Mouse (Mus musculus) adrenal gland, adult (tissue): ENCODE data around the gene Stk11ip.

Experiments used
- DNase-seq, 2 experiments: peaks; one replicate each; pipeline ENCODE4 v3.0.0; 2022 to 2023; ENCODE audit warnings: low spot score in 1 of 2; ENCODE audit not compliant: inconsistent age in 2 of 2

Gene Stk11ip

GRCm38 (mm10) chr1:75564916-75565315 is 43.6 kb downstream of the Stk11ip start:
- DNase-seq, result no peak

GRCm38 (mm10) chr1:75565616-75566015 is 44.3 kb downstream of the Stk11ip start:
- DNase-seq, result no peak

- DNase-seq, result no peak
These were observed 49.1 kb downstream of the Stk11ip start for GRCm38 (mm10) chr1:75570403-75570802.

- no peak for DNase-seq
These were observed 51.4 kb downstream of the Stk11ip start for GRCm38 (mm10) chr1:75572776-75573175.

- DNase-seq, result no peak
These were observed 52.4 kb downstream of the Stk11ip start for GRCm38 (mm10) chr1:75573715-75574114.

GRCm38 (mm10) chr1:75574476-75575310 is 53.4 kb downstream of the Stk11ip start:
- no peak for DNase-seq

- no peak for DNase-seq
These were observed 60.8 kb downstream of the Stk11ip start for GRCm38 (mm10) chr1:75581936-75582624.

- no peak for DNase-seq
These were observed 61.3 kb downstream of the Stk11ip start for GRCm38 (mm10) chr1:75582625-75582956.

- DNase-seq, result no peak
These were observed 61.7 kb downstream of the Stk11ip start for GRCm38 (mm10) chr1:75583034-75583433.

GRCm38 (mm10) chr1:75586791-75587190 is 65.5 kb downstream of the Stk11ip start:
- no peak for DNase-seq
